Mouse (Mus musculus): Measurements from ENCODE around the gene Gm21988.

DNA sequence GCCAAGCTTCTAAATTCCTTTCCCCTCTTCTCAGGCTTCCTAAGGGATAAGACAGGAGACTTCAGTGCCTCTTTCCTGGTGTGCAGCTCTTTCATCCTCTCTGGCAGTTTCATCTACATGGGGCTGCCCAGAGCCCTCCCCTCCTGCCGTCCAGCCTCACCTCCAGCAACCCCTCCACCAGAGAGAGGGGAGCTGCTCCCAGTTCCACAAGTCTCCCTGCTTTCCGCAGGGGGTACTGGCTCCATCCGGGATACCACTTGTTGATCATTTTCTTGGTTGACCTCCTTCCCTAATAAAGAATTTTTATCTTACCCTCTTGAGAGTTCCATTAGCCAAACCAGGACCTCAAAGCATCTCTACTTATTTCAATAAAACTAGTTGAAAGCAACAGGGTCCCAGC, 23.5 kb downstream of the Gm21988 start:
- no peak for TF ChIP-seq TAL1 (IDR thresholded peaks at IDR 0.05; ENCODE audit: low read length)
- no peak for TF ChIP-seq GATA1 (IDR thresholded peaks at IDR 0.05; ENCODE audit: low read length)
